Mouse (Mus musculus): ENCODE measurements at regions not wholly inside any gene's neighbourhood (a gene's known extent, or its start where the extent isn't known, plus 50 kb on each side); places are given as distances from the start of the nearest gene placed in this dataset.

- DNase-seq, result no peak
Observed at GRCm38 (mm10) chr1:155041592-155041991, 57.8 kb downstream of the Ier5 start.

- DNase-seq, result no peak
Observed at GRCm38 (mm10) chr1:155040939-155041371, 58.5 kb downstream of the Ier5 start.

GRCm38 (mm10) chr1:155040086-155040726, 59.2 kb downstream of the Ier5 start:
- peak; percentile 65 to 70 for DNase-seq

GRCm38 (mm10) chr1:155038631-155039625, 60.5 kb downstream of the Ier5 start:
- DNase-seq, result peak; percentile 74 to 75

- DNase-seq, result no peak
Observed at GRCm38 (mm10) chr1:155037479-155037878, 62.0 kb downstream of the Ier5 start.

GRCm38 (mm10) chr1:155030908-155031307, 68.5 kb downstream of the Ier5 start:
- no peak for DNase-seq

- peak; percentile 48 to 54 for DNase-seq
Observed at GRCm38 (mm10) chr1:155029195-155029879, 70.1 kb downstream of the Ier5 start.

- DNase-seq, result peak; percentile 44 to 51
Observed at GRCm38 (mm10) chr1:155028735-155029134, 70.7 kb downstream of the Ier5 start.

- no peak for DNase-seq
Observed at GRCm38 (mm10) chr1:155028147-155028546, 71.3 kb downstream of the Ier5 start.

GRCm38 (mm10) chr1:155027583-155027982, 71.9 kb downstream of the Ier5 start:
- peak; percentile 89 to 92 for DNase-seq

- DNase-seq, result peak; percentile 85 to 87
Observed at GRCm38 (mm10) chr1:155025862-155026478, 73.5 kb downstream of the Ier5 start.

GRCm38 (mm10) chr1:155023324-155023723, 76.1 kb downstream of the Ier5 start:
- no peak for DNase-seq

GRCm38 (mm10) chr1:155015669-155016068, 83.8 kb downstream of the Ier5 start:
- no peak for DNase-seq

GRCm38 (mm10) chr1:155014944-155015343, 84.5 kb downstream of the Ier5 start:
- DNase-seq, result no peak

- DNase-seq, result peak; percentile 25 to 30
Observed at GRCm38 (mm10) chr1:155013784-155014183, 85.7 kb downstream of the Ier5 start.

- DNase-seq, result no peak
Observed at GRCm38 (mm10) chr1:155013361-155013760, 86.1 kb downstream of the Ier5 start.

GRCm38 (mm10) chr1:155006539-155007486, 92.6 kb downstream of the Ier5 start:
- peak; percentile 92 to 93 for DNase-seq

- no peak for DNase-seq
Observed at GRCm38 (mm10) chr1:155006099-155006498, 93.3 kb downstream of the Ier5 start.

GRCm38 (mm10) chr1:155000301-155000700, 99.1 kb downstream of the Ier5 start:
- DNase-seq, result no peak

GRCm38 (mm10) chr1:154999501-155000131, 99.8 kb downstream of the Ier5 start:
- no peak for DNase-seq

Measured in B cell, adult 2 months (primary cell).